Mouse (Mus musculus) bone marrow macrophage, adult 2 months (primary cell): ENCODE measurements around the gene Lrch1.

Source experiments
- CTCF ChIP-seq: IDR thresholded peaks from 2 replicates; pipeline ENCODE4 v1.5.1; 2012; ENCODE audit warnings: low read depth, mild to moderate bottlenecking, low read length, moderate library complexity
- POLR2A ChIP-seq: IDR thresholded peaks from 2 replicates; pipeline ENCODE4 v1.6.1; 2012; ENCODE audit warnings: mild to moderate bottlenecking, low read depth, low read length, borderline replicate concordance

GRCm38 (mm10) chr14:74893693-74894092 is 54.0 kb downstream of the Lrch1 start:
- no peak for TF ChIP-seq POLR2A
- no peak for TF ChIP-seq CTCF
